Mouse (Mus musculus) retina, adult 2 months (tissue): ENCODE data around the gene Rab21.
"Not testable (repeated sequence)": the region's sequence is repeated elsewhere in the genome, so short reads cannot be mapped to it uniquely, and the experiment has no call there.

Experiments used
- DNase-seq: peaks from one replicate; pipeline ENCODE4 v3.0.0-alpha.2; 2012; ENCODE audit warnings: low read depth, low spot score

Rab21 gene

GRCm38 (mm10) chr10:115328514-115328913 lies 13.1 kb upstream of the Rab21 start:
- DNase-seq, result no peak

GRCm38 (mm10) chr10:115323295-115323694 lies 7.9 kb upstream of the Rab21 start:
- DNase-seq, result peak; percentile 48

- DNase-seq, result no peak
These were observed 6.1 kb upstream of the Rab21 start for GRCm38 (mm10) chr10:115321317-115322035.

DNA sequence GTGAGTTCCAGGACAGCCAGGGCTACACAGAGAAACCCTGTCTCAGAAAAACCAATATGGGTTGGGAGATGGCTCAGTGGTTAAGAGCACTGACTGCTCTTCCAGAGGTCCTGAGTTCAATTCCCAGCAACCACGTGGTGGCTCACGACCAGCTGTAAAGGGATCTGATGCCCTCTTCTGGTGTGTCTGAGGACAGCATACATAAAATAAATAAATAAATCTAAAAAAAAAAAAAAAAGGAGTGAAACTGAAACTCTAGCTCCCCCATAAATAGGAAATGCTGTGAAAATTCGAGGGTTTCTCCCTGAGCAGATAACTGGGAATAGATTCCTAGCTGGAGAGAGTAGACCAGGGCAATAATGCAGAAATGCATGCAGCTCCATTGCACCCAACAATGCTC lies 3.0 kb upstream of the Rab21 start:
- not testable (repeated sequence) for DNase-seq

DNA sequence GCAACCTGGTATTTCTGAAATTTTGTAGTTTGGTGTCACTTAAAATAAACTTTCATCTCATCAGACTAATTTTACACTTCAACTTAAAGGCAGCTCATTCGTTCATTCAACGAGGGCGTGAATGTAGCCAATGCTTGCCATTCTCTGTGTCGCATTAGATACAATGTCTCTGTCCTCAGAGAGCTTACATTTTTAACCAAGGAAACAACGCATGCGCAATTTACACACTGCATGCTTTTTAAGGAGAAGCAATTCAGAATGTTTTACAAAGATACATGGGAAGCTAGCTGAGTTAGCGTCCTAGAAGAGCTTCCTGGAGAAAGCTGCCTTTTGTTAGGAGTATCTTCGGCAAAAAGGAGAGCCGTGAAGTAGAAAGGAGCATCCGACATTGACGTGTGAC lies 919 bp upstream of the Rab21 start:
- DNase-seq, result no peak

- no peak for DNase-seq
These were observed 577 bp downstream of the Rab21 start for GRCm38 (mm10) chr10:115314582-115315452.

DNA sequence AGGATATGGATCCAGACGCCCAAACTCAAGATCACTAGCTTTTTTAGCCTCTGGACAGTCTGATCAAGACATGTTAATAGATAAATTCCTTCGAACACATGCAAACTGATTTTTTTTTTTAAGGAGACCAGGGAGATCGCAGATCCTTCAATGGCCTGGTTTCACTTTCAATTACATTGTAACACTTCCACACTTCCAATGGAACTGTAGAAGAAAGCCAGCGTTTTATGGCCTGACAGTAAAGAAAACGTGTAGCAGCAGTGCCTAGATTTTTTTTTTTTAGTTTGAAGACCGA lies 1.2 kb downstream of the Rab21 start:
- DNase-seq, result no peak

DNA sequence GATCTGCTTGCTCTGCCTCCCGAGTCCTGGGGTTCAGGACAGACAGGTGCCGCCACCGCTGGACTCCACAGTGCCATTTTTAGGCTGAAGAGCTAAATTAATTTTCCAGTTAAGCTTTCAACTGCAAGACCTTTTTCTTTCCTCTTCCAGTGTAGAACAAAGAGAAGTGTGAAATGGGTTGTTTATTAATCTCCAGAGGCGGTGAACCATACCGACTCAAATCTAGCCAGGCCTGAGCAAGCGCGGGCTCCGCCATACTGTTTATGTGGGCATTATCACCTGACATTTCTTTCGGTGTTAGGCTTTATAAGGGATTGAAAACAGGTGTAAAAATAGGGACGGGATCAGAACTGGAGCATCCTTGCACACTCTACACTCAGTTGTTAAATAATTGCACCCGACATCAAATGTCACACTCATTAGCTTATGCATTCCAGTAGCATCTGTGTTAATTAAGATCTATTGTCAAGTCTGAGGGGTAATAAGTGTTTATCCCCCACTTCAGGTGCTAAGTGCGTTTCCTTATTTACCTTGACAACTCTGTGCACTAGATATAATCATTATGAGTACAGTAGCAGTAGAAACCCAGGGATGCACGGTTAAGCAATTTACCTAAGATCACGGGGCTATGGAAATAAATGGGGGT lies 1.6 kb downstream of the Rab21 start:
- no peak for DNase-seq

- DNase-seq, result no peak
These were observed 2.7 kb downstream of the Rab21 start for GRCm38 (mm10) chr10:115312732-115313131.

- DNase-seq, result no peak
These were observed 3.2 kb downstream of the Rab21 start for GRCm38 (mm10) chr10:115312194-115312593.

- DNase-seq, result no peak
These were observed 4.0 kb downstream of the Rab21 start for GRCm38 (mm10) chr10:115311263-115311965.

DNA sequence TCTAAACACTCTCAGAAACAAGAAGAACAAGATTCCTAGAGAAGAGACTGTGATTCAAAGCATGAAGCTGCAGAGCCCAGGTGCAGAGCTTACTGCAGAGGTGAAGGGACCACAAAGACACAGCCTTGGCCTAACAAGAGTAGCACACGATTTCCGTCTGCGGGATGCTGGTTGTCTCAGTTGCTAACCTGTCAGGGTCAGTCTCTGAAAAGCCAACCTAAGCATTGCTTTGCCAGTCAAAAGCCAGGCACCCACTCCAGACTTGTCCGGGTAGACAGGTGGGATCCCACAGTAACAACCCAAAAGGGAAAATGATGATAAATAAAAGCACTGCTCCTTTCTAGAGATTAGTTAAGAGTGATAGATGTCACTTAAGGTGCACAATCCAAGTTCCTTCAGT lies 6.2 kb downstream of the Rab21 start:
- no peak for DNase-seq

DNA sequence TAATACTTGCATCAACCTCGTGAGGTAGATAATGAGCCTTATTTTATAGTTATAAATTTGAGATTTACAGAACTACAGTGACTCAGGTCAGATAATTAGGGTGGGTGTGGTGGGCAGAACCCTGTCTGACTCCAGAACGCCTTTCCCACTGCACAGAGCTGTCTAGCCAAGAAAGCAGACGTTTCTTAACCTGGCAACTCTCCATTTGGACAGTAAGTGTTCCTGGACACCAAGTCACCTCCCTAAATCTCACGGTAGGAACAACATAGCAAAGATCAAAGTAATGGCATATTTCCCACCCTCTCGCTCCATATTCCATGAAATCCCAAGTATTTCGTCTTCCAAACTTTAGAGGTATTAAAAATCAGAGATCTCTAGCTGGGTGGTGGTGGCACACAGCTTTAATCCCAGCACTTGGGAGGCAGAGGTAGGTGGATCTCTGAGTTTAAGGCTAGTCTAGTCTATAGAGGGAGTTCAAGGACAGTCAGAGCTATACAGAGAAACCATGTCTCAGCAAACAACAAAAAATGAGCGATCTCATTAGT lies 8.0 kb downstream of the Rab21 start:
- DNase-seq, result no peak

DNA sequence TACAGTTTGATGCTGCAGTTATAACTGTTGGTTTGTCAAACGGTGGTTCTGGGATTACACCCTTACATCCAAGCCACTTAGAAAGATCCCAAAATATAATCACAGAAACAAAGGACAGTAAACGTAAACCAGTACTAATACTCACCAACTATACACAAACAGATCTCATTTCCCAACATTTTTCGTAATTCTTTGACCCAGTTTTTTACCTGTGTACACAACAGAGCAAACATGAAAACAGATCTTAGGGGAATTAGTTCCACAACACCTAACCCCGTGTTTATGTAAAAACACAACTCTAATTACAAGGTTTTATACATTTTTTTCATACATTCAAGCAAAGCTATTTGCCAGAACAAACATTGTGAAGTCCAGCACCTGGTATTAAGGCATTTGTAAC lies 16.7 kb downstream of the Rab21 start:
- no peak for DNase-seq

- no peak for DNase-seq
These were observed 17.8 kb downstream of the Rab21 start for GRCm38 (mm10) chr10:115297582-115297981.

DNA sequence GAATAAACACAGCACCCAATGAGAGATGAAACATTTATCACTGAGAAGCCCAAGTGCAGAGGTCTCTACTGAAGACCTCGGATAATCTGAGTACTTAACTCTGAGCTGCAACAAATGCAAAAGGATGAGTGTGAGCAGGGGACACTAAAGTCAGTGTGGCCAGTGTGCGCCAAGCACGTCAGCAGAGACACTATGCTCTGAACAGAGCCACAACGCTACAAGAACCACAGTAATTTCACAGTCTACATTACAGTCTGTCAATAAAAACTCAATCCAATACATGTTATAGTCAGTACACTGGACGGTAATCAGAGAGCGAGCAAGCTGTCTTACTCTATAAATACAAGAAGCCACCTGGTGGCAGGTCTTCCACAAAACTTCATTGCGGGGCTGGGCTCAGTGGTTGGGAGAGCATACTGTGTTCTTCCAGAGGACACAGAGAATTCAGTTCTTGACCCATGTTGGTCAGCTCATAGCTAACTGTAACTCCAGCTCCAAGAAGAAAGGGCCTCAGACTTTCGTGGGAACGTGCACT lies 18.9 kb downstream of the Rab21 start:
- no peak for DNase-seq

GRCm38 (mm10) chr10:115295162-115295561 lies 20.2 kb downstream of the Rab21 start:
- no peak for DNase-seq

DNA sequence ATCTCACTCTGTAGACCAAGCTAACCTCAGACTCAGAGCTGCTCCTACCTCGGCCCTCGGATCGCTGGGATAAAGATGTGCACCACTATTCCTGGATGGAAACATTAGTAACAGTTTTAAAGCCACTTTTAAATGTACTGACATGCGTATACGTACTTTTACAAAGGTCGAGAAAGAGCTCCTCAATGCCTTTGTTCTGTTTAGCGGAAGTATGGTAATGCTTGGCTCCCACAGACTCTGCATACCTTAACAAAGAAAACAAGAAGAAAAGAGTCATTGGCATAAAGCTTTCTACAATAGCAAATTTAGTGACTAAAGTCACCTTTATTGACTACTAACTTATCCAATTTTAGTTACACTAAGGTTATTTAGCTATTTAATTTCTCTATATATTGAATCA lies 20.7 kb downstream of the Rab21 start:
- DNase-seq, result no peak

DNA sequence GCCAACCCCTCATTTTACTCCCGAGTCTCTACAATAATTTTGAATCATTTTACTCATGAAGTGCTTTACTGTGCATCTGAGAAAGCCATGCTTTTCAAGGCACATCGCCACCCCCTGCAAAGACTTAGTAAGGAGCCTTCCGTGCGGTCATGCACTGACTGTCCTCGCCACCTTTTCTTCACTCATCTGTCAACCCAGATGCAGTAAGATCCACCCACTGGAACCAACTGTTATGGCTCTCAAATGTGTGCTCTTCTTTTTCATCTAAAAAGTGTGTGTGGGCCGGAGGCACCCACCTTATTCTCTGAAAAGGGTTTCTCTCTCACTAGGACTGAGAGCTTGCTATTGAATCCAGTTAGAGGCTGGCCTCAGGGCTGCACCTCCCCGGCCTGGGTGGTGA lies 21.4 kb downstream of the Rab21 start:
- DNase-seq, result no peak

- no peak for DNase-seq
These were observed 24.7 kb downstream of the Rab21 start for GRCm38 (mm10) chr10:115290671-115291070.

GRCm38 (mm10) chr10:115288856-115289255 lies 26.5 kb downstream of the Rab21 start:
- no peak for DNase-seq

GRCm38 (mm10) chr10:115284170-115284569 lies 31.2 kb downstream of the Rab21 start:
- no peak for DNase-seq
